Mouse (Mus musculus) T-helper 17 cell (primary cell): ENCODE data around the gene Nfic.

Experiments
- in situ Hi-C, 2 experiments: fragments of 300-600 bp; cut with MboI, MseI; formaldehyde crosslinking; loops; 1 replicate in 1 of 2; 2 replicates in 1 of 2; pipeline ENCODE4 v1.15.1; 2025; ENCODE audit warnings: high pct_unique_total_duplicates in 2 of 2

Nfic gene

DNA sequence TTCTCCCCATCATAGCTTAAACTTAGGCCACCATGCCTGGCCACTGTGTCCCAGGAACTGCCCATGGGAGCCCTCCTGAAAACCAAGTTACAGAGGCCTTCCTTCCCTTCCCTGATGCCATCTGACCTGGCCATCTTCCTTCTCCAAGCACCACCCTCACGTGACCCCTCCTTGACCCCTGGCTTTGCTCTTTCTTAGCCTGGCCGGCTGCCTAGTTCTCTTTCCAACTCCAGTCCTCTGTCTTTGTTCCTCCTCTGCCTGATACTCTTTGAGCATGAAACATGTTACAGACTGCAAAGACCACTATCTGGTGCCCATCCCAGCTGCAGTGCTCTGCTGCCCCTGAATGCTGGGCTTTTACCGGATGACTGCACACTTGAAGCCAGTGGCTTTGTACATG, 66.1 kb downstream of the Nfic start:
- in situ Hi-C loops = no loop called here

DNA sequence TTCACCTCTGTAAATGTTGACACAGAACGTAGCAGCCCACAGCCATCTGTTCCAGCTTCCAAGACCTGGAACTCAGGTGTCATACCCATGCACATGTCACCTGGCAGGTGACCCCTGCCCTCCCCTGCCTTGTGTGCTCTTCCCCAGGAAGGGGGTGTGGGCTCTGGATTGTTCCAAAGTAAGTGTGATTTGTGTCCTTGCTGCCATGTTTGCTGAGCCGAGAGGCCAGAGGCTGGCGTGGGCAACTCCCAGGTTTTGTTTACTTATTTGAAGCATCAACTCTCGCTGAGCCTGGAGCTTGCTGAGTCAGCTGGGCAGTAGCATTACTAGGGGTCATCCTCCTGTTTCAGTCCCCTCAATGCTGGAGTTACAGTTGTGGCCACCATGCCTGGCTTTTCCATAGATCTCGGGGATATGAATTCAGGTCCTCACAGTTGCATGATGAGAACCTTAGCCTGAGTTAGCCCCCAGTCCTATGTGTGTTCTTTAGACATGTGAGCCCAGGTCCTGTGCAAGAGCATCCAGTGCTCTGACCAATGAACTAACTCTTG, 66.9 kb downstream of the Nfic start, which contains the start of gene Gm48552:
Gm48552 (plus strand) TSS at position 501 of the 551 bp plus-strand sequence.
- in situ Hi-C loops = no loop called here

DNA sequence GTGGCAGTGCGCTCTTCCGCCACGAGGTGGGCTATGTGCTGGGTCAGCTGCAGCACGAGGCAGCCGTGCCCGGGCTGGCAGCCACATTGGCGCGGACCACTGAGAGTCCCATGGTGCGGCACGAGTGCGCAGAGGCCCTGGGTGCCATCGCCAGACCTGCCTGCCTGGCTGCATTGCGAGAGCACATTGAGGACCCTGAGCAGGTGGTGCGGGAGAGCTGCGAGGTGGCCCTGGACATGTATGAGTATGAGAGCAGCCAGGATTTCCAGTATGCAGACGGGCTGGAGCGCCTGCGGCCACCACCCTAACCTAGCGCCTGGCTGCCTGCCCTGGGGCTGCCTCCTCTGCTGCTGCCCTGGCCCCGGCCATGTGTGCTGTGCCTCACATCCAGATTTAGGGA, 67.7 kb downstream of the Nfic start:
- in situ Hi-C loops = no loop called here

DNA sequence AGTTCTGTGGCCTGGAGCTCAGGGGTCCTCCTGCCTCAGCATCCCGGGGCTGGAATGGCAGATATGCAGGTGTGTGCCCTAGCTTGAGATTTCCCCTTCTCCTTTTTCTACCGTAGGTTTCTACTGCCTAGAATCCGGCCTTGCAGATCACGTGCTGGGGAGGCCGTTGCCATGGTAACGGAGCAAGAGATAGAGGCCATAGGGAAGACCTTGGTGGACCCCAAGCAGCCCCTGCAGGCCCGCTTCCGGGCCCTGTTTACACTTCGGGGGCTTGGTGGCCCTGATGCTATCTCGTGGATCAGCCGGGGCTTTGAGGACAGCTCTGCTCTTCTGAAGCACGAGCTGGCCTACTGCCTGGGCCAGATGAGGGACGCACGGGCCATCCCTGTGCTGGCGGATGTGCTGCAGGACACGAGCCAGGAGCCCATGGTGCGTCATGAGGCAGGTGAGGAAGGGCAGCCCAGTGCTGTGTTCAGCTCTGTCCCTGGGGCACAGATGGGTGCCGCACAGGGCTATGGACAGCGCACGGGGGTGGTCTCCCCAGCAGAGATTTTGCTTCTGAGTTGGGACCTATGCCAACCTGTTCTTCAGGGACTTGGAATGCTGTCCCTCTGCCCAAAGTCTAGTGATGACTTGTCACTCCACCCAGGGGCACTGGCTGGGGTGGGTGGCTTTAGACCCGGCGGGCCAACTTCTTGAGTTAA, 69.7 kb downstream of the Nfic start:
- in situ Hi-C loops = no loop called here

DNA sequence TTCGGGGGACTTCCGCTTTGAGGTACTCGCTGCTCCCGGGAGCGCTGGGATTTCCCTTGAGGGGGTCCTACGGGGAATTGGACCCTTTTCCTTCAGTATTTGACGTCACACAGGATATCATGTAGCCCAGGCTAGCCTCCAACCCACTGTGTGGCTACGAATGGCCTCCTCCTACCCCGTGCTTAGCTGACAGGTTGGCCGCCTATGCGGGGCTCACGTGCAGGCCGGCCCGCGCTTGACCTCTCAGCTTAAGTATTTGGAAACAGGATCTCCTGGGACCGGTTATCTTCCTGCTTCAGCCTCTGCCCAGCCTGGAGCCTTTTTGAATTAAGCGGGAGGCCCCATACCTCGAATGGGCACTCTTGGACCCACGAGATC, 70.8 kb downstream of the Nfic start:
- in situ Hi-C loops = no loop called here

DNA sequence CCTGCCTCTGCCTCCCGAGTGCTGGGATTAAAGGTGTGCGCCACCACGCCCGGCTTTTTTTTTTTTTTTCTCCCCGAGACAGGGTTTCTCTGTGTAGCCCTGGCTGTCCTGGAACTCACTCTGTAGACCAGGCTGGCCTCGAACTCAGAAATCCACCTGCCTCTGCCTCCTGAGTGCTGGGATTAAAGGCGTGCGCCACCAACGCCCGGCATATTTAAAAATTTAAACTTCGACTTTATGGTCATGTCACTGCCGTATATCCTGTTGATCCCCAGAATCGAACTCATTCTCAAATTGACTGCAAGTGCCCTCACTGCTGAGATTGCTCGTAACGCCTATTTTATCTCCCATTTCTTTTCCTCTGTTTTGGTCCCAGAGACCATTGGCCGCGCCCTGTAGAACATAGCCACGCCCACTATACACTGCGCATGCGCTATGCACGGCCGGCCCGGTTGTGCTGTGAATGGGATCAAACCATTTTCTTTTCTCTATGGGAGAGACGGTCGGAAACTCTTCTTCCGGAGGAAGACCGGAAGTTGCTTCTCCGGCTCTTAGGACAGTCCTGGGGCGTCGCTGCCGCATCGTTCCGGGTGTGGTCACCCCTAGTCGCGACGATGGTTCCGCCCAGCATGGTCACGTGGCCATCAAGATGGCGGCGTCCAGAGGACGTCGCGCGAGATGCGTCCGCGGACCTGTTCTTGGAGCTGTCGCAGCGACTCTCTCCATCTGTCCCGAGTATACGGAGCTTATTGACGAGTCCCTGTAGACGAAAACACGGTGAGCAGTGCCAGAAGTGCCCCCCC, 71.4 kb downstream of the Nfic start, which contains the start of the genes Dohh and Gm48551:
Dohh (plus strand) TSS at position 627 of the 803 bp plus-strand sequence.
Gm48551 (plus strand) TSS at position 665 of the 803 bp plus-strand sequence.
- in situ Hi-C loops = no loop called here

DNA sequence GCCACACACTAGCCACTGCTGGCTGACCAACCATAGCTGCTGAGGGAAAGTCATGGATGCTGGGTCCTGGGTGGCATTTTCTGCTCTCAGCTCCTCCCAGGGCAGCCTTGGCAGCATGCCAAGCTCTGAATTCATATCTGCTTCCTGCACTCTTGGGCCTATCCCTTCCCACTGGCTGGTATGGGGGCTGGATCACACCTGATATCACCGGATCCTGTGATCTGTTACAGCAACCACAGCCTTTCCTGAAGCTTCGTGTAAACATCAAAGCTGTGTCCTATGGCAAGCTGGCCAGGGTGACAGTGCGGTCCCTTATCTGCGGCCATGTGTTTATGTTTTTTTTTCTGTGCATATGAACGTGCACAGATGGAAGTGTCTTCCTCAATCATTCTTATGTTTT, 73.4 kb downstream of the Nfic start:
- in situ Hi-C loops = no loop called here

DNA sequence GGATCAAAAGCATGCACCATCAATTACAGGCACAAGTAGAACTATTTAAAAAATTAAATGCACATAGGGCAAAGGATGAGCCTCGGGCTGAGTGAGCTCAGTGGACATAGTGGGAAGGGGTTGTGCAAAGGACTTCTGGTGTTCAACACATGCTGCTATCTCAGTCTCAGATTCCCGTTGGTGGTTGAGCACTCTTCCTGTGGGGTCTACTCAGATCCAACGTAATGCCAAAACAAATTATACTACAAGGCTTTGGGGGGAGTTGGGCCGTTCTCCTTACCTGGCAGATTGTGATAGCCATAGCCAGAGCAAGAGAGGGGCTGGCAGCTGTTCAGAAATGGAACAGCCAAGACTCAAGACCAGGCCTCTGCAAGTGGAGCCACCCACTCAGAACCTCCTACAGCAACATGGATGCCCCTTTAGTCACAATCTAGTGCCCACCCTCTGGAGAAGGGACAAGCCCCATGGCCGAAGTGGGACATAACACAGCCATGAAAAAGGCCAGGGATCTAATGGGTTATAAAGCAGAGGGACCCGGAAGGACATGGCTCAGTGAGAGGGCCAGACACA, 75.5 kb downstream of the Nfic start:
- in situ Hi-C loops = no loop called here

DNA sequence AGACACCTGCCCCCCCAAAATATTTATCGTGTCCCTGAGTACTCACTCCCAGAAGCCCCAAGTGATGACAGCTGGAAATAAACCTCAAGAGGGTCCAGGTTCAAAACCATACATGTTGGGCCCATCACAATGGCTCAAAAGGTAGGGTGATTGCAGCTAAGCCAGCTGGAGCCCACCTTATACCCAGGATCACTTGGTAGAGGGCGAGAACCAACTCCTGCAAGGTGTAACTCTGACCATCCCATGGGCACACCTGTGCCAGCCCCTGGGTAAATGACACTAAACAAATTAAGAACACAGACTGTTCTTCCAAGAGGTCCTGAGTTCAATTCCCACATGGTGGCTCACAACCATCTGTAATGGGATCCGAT, 76.3 kb downstream of the Nfic start:
- in situ Hi-C loops = no loop called here

DNA sequence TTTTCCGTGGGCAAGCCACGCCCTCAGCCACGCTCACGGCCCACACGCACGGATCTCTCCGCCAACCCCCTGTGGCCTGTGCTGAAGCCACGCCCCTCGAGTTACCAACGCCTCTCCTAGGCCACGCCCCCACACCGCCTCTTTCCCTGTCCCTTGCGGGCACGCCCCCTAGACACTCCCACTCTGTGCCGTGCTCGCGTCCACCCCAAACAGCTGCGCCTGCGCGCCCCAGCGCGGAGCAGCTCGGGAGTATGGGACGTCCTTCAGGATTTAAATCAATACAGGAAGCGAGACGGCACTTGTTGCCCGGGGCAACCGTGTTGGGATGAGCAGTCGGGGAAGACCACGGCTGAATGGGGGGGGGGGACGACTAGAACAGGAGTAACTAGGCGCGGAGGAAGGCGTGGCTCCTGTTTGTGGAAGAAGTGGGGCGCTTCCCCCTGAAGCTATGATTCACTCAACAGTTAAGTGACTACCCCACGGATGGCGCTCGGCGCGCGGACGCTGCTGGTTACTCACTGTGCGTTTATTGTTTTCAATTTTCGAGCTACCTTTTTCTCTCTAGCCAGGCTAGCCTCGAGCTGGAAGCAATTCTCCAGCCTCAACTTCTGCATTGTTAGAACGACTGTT, 76.8 kb downstream of the Nfic start:
- in situ Hi-C loops = no loop called here

DNA sequence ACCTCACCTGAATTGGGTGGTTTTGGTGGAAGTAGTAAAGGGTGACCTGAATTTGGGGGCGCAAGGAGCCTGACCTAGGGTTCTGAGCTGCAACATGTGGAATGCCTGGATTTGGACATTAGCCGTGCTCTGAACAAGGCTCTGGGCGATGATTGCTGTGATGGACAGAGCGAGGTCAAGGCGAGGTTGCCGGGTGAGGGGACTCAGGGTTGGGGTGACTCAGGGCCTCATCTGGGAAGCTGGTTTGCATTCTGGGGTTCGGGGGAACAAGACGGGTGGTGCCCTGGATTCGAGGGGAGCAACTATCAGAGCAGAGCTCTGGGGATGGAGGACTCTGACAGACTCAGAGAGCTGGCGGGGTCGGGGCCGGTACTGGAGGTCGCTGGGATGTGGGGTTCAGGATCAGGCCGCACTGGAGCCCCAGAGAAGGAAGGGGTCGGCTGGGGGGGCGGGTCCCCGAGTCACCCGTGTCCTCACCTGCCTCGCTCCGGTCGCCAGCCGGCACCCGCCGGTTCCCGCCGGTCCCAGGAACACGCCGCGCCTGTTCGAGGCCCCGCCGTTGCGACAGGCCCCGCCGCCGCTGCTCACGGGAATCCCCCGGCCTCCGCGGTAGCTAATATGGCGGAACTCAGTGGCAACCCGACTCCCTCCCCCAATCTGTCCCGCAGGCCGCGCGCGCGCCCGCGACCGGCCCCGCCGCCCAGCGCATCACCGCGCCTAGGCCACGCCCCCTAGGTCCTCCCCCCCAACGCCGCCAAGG, 77.5 kb downstream of the Nfic start, which contains the start of gene Fzr1:
Fzr1 (minus strand) TSS at position 724 of the 760 bp plus-strand sequence.
- in situ Hi-C loops = no loop called here

DNA sequence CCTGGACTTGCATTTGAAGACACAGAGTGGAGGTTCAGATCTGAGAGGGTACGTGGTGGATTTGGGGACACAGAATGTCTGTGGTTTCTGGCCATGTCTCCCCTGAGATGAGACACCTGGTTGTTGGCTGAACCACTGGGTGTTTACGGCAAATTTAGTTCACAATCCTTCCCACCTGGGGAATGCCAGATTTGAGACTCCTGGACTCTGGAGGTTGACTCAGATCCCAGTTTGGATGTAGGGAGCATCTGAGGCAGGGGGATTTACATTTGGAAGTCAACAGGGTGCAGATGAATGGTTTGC, 78.1 kb downstream of the Nfic start:
- in situ Hi-C loops = no loop called here

DNA sequence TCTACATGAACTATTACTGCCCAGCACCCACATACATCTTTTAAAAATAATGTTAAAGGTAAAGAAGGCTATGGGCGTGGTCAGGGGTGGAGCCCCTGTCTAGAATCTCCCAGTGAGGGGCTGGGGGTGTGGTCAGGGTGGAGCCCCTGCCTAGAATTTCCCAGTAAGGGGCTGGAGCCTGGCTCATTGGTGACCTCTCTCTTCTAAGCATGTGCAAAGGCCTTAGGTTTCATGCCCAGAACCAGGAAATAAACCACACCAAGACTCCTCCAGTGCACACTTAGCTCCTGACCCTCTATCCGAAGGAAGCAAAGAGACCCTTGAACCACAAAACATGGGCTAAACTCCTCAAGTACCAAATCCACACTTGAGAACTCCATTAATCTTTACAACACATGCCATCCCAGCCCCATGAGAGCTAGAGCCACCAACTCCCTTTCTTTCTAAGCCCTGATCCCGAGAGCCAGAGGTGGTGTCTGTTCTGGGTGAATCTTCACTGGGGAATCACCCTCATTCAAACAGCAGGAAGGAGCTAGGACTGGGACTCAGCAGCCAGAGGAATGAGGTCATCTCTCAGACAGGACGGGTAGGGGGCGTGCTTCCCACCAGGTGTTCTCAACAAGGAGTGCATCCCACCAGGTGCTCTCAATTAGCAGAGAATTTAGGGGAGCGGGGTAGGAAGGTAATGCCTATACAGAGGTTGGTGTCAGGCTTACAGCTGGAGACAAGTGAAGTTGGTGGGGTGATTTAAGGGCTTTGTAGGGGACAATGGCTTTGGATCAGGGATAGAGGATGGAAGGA, 78.7 kb downstream of the Nfic start:
- in situ Hi-C loops = no loop called here

DNA sequence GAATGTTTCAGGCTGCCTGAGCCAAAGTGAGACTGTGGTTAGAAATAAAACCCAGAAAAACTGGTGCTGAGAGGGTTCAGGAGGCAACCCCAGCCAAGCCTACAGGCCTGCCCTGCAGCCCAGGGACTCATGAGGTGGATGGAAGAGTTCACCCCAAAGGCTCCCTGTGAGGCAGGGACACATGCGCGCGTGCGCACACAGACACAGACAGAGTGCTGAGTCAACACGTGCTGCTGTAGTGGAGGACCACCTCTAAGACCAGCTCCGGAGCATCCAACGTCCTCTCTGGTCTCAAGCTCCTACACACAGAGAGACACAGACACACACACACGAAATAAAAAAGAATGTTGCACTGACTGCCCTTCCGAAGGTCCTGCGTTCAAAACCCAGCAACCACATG, 80.1 kb downstream of the Nfic start:
- in situ Hi-C loops = no loop called here

DNA sequence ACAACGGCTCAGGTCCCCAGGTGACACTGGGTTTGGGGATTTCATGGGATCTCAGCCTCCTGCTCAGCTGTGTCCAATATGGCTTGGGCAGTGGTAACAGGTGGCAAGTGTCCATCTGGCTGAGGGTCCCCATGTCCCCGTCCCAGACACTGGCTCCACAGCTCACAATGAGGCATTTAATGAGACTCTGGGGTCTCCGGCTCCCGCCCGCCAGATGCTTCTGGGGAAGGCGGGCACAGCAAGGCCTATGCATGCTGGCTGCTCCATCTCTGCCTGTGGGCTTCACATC, 88.3 kb downstream of the Nfic start:
- in situ Hi-C loops = no loop called here

DNA sequence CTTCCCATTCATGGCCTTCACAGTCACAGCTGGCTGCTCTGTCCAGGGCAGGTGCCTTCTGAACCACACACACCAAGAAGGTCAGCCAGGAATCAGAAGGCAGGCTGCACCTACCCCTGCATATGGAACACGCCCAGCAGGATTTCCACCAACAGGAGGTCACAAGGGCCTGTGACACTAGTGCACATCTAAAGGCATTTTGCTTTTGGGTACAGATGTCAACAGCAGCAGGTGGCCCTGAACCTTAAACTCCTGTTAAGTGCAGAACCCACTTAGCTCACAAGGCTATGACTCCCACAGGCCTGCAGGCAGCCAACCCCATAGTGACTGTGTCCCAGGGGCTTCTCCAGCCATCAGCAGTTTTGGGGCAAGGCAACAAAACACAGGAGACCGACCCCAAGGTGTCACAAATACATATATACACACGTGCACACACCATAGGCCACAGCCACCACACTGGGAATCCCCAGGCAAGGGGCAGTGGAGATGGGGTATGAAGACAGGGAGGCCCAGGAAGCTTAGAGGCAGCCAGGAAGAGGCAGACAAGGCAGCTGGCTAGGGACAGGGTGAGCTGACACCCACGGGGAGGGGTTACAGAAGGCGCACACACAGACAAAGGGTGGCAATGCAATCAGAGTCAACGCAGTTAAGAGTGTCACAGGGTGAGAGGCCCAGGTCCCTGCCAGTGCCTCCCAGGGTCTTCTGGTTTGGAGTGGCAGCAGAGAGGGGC, 88.8 kb downstream of the Nfic start:
- in situ Hi-C loops = no loop called here

DNA sequence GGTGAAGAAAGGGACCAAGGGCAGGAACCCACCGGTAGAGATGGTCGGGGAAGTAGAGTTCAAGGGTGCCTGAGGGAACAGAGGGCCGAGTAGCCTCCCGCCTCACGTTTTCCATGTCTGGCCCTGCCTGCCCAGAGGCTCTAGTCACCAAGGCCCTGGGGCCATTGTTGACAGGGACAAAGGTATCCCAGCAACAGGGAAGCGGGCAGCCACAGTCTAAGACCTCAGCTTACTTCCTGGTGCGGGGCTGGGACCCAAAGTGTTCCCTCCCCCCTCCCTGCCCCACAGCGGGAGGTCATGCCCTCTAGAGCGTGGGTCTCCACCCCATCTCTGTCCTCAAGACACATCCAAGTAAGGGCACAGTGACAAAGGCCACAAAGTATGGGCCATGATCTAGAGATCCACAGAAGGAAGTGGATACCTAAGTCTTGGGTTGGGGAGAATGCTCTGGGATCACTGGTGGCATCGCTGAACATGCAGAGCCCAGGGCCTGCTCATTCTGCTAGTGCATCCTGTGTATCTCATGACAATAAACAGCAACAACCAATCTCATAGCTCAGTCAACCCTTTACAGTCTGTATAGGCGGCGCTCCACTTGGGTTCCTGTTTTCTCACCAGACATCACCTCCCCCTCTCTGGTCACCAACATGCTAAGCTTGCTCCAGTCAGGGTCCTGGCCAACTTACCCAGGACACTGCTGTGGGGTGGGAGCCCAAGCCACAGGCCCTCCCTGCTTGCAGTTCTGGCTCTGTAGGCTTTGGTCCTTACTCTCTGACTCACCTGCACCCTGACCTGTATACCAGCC, 89.6 kb downstream of the Nfic start, which contains the start of gene 4930404N11Rik:
4930404N11Rik (minus strand) TSS at position 145 of the 805 bp plus-strand sequence.
- in situ Hi-C loops = no loop called here

DNA sequence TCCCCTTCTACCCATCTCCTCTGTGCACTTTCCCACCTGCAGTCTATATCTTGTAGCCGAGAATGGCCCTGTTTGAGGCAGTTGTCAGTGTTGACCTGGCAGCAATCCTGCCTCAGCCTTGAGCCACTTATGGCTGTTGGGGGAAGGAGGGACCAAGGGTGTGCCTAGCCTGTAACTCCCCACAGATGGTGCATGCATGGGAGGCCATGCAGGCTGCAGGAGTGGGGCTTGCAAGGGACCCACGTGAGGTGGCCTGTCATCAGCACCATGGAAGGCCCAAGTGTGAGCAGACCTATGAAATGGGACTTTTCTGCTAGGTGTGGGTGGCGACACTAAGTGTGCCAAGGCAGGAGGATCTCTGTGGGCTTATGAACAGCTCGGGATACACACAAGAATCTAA, 90.4 kb downstream of the Nfic start:
- in situ Hi-C loops = no loop called here

DNA sequence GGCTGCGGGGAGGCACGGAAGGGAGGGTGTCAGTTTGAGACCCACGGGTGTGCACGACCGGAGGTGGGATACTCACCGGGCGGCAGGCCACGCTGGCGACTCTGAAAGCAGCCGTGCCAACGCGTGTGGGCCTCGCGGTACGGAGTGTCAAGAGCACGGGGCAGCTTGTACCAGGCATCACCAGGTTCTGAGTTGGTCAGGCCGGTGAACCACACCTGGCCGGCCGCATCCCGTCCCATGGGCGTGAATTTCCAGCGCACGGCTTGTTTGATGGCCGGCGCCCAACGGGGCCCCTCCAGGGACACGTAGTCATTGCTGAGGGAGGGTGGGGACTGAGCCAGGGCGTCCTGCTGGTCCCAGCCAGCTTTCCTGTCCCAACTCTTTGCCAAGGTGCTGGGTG, 90.8 kb downstream of the Nfic start:
- in situ Hi-C loops = no loop called here
